In the genomic region with DNA sequence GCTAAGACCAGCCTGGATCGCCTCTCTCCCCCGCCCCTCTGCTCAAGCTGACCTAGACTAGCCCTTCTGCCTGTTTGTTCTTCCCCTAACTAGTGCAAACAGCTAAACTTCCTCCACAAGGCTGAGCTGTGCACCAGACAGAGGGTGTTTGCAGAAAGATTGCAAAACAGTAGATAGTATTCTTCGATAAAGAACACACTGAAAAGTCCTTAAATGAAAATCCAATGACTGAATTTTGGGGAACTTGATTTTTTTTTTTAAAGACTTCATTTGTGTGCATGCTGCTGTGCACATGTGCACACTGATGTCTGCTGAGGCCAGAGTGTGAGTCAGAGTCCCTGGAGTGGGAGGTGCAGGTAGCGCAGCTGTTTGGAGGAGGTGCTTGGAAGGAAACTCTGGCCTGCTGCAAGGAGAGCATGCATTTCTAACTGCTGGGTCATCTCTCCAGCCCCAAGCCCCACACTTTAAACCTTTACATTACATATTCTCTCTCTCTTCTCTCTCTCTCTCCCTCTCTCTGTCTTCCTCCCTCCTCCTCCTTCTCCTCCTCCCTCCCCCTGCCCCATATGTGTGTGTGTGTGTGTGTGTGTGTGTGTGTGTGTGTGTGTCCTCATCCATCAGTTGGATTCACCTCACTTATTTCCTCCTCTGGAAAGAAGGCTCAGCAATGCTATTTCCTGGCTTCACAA, we compare ENCODE assay signal across 8 mouse cellular contexts. TPM values are rescaled to one million over a fixed set of nuclear protein-coding genes. Genes with fewer than 3 reads are reported as not detected.
DNase-seq lines count a peak whose midpoint lies in the region; ATAC-seq and TF ChIP-seq lines count a peak whose summit lies in the region.

No protein-coding gene starts in this region.

- peak; percentile 24 for DNase-seq in gastrocnemius, adult 18-20 months (ENCODE audit: low spot score)
- DNase-seq in gastrocnemius, postnatal 10 days = no peak
- peak; percentile 95 for DNase-seq in 3T3-L1 (ENCODE audit: low read depth, low spot score)
- peak; percentile 67 to 73 for DNase-seq in adrenal gland, postnatal 36 days
- no peak for DNase-seq in midbrain, postnatal 0 days (ENCODE audit: low spot score)
- DNase-seq in layer of hippocampus, adult 8-10 months (ENCODE audit: low spot score in 2 of 2) = no peak

- peak overlapping the region; percentile 6; the same call in 1 of the 2 replicates for H3K4me2 ChIP-seq in heart, embryonic 11.5 days
- H3K4me2 ChIP-seq in limb, embryonic 13.5 days (replicated peaks) = no peak overlapping the region
- H3K4me2 ChIP-seq in midbrain, postnatal 0 days (ENCODE audit: low read depth, low read length, poor library complexity, severe bottlenecking) = no peak overlapping the region

- H3K36me3 ChIP-seq in heart, embryonic 11.5 days (ENCODE audit: control insufficient read depth, insufficient read depth, low read length) = no peaks in the 10 kb centered on the region
- no peaks in the 10 kb centered on the region for H3K36me3 ChIP-seq in limb, embryonic 13.5 days
- no peaks in the 10 kb centered on the region for H3K36me3 ChIP-seq in midbrain, postnatal 0 days (ENCODE audit: insufficient read depth, low read length)

- no peak overlapping the region for H3K4me3 ChIP-seq in heart, embryonic 11.5 days (ENCODE audit: low read depth, low read length)
- no peak overlapping the region for H3K4me3 ChIP-seq in limb, embryonic 13.5 days
- no peak overlapping the region for H3K4me3 ChIP-seq in midbrain, postnatal 0 days (ENCODE audit: low read depth, low read length)

- H3K27me3 ChIP-seq in heart, embryonic 11.5 days (ENCODE audit: control insufficient read depth, insufficient read depth, low read length) = no peaks in the 10 kb centered on the region
- H3K27me3 ChIP-seq in limb, embryonic 13.5 days = no peaks in the 10 kb centered on the region
- no peaks in the 10 kb centered on the region for H3K27me3 ChIP-seq in midbrain, postnatal 0 days (ENCODE audit: insufficient read depth, low read length)

- peak overlapping the region; percentile 66 for H3K27ac ChIP-seq in heart, embryonic 11.5 days (ENCODE audit: low read depth, low read length)
- peak overlapping the region; percentile 40; the same call in 1 of the 2 replicates for H3K27ac ChIP-seq in limb, embryonic 13.5 days
- H3K27ac ChIP-seq in midbrain, postnatal 0 days (ENCODE audit: low read depth, low read length) = peak overlapping the region; percentile 78

- ATAC-seq in heart, embryonic 11.5 days (replicated peaks; ENCODE audit: insufficient number of reproducible peaks, low FRiP score, low TSS enrichment) = 0 out of 2 replicates have a peak, but pooled peaks have one; percentile 52
- peak; percentile 75; the same call in 1 of the 2 replicates for ATAC-seq in limb, embryonic 13.5 days (ENCODE audit: low FRiP score, low read depth)
- peak; percentile 79; the same call in 1 of the 2 replicates for ATAC-seq in midbrain, postnatal 0 days (ENCODE audit: low FRiP score)

- no peak overlapping the region; the same call in 1 of the 2 replicates for H3K9ac ChIP-seq in heart, embryonic 11.5 days (ENCODE audit: low read depth, low read length)
- H3K9ac ChIP-seq in limb, embryonic 13.5 days = 0 out of 2 replicates have a peak overlapping the region, but pooled peaks have one; percentile 0
- no peak overlapping the region for H3K9ac ChIP-seq in midbrain, postnatal 0 days (replicated peaks; ENCODE audit: low read length, poor library complexity, severe bottlenecking)

- H3K9me3 ChIP-seq in heart, embryonic 11.5 days (replicated peaks; ENCODE audit: control insufficient read depth, low read length) = no peaks in the 10 kb centered on the region
- H3K9me3 ChIP-seq in limb, embryonic 13.5 days = no peaks in the 10 kb centered on the region
- no peaks in the 10 kb centered on the region for H3K9me3 ChIP-seq in midbrain, postnatal 0 days (ENCODE audit: low read length)

- WGBS in heart, embryonic 11.5 days (ENCODE audit: insufficient replicate concordance) = 48% methylated on average over 4 of the region's 4 CpGs
- 49% methylated on average over 4 of the region's 4 CpGs for WGBS in limb, embryonic 13.5 days
- 60% methylated on average over 4 of the region's 4 CpGs for WGBS in midbrain, postnatal 0 days

- no peak for TF ChIP-seq CTCF in midbrain, postnatal 0 days (IDR thresholded peaks at IDR 0.05)

- peaks cover 24% of the 10 kb centered on the region for H3K4me1 ChIP-seq in heart, embryonic 11.5 days (ENCODE audit: control insufficient read depth, insufficient read depth, low read length)
- H3K4me1 ChIP-seq in limb, embryonic 13.5 days = peaks cover 22% of the 10 kb centered on the region
- H3K4me1 ChIP-seq in midbrain, postnatal 0 days (ENCODE audit: insufficient read depth, low read length) = peaks cover 4% of the 10 kb centered on the region; the same call in 1 of the 2 replicates

RNA-seq across cellular contexts. Expression of a gene that starts 29.0 kb away (rescaled TPM):
- 1 to 10 TPM; 1.7 to 3.7 TPM for total RNA-seq in gastrocnemius, adult 18-20 months (2021)
- total RNA-seq in gastrocnemius, postnatal 10 days (2021) = 1 to 10 TPM in 1 of 2 experiments, under 1 TPM in 1; 0.89 to 2.0 TPM
- total RNA-seq in adrenal gland, postnatal 36 days (2021) = 1 to 10 TPM; 3.5 to 6.9 TPM
- polyA plus RNA-seq in heart, embryonic 11.5 days (2014; fragmentation: Nextera tagmentation; extraction: Ambion mirVana) = 14.0 and 15.4 TPM in 2 replicates
- 3.4 TPM in 2 replicates for polyA plus RNA-seq in limb, embryonic 13.5 days (2015; fragmentation: Nextera tagmentation; extraction: Ambion mirVana)
- 2.3 and 4.0 TPM in 2 replicates for total RNA-seq in midbrain, postnatal 0 days (2014; rRNA removed)
- 1.3 and 1.9 TPM in 2 replicates for polyA plus RNA-seq in midbrain, postnatal 0 days (2015; fragmentation: Nextera tagmentation; extraction: Ambion mirVana)
- 1 to 10 TPM; 5.3 to 8.4 (median 7.6) TPM for total RNA-seq in layer of hippocampus, adult 8-10 months (2022)

RNA-seq across cellular contexts. Expression of a gene that starts 34.1 kb away (rescaled TPM):
- total RNA-seq in gastrocnemius, adult 18-20 months (2021) = 10 to 100 TPM; 46.6 to 50.5 TPM
- 10 to 100 TPM; 56.8 to 58.3 TPM for total RNA-seq in gastrocnemius, postnatal 10 days (2021)
- 10 to 100 TPM; 74.6 to 80.6 TPM for total RNA-seq in adrenal gland, postnatal 36 days (2021)
- polyA plus RNA-seq in heart, embryonic 11.5 days (2014; fragmentation: Nextera tagmentation; extraction: Ambion mirVana) = 97.0 and 97.2 TPM in 2 replicates
- polyA plus RNA-seq in limb, embryonic 13.5 days (2015; fragmentation: Nextera tagmentation; extraction: Ambion mirVana) = 108 and 114 TPM in 2 replicates
- 87.1 and 97.7 TPM in 2 replicates for total RNA-seq in midbrain, postnatal 0 days (2014; rRNA removed)
- polyA plus RNA-seq in midbrain, postnatal 0 days (2015; fragmentation: Nextera tagmentation; extraction: Ambion mirVana) = 113 and 122 TPM in 2 replicates
- 10 to 100 TPM; 60.2 to 72.0 (median 65.2) TPM for total RNA-seq in layer of hippocampus, adult 8-10 months (2022)

Comparison
In these comparisons a context has a peak if more than half of its experiments do, and no peak if none do; other contexts are left out.
1. DNase-seq: peak in gastrocnemius, adult 18-20 months (single experiment), 3T3-L1 (single experiment) and adrenal gland, postnatal 36 days (2 of 2); none in gastrocnemius, postnatal 10 days (single experiment), midbrain, postnatal 0 days (single experiment) and layer of hippocampus, adult 8-10 months (0 of 2).
2. Peak in every context shown above with its lines, with median percentiles within 50 percentile points of each other: ATAC-seq and H3K27ac ChIP-seq.